Mouse (Mus musculus) B cell, adult (primary cell): ENCODE data around the gene C3. TPM values are rescaled to one million over a fixed set of nuclear protein-coding genes. Genes with fewer than 3 reads are reported as not detected.

Experiments
- total RNA-seq: library from RNA; stranded (reverse); gene quantifications from 4 replicates; pipeline ENCODE4 v1.2.4, GENCODE M21; 2023; ENCODE audit not compliant: inconsistent age

The C3 gene
- total RNA-seq, result 1.1 to 5.8 TPM (median 4.2 TPM) in 4 replicates

GRCm38 (mm10) chr17:57228014-57228413 is at the start of gene C3:
Gene C3, minus strand, starts transcription at chr17:57228136.

GRCm38 (mm10) chr17:57249186-57250181 is 21.5 kb upstream of the C3 start, which contains the start of gene Trip10:
Gene Trip10, plus strand, starts transcription at chr17:57249455.

GRCm38 (mm10) chr17:57248201-57248699 is 20.3 kb upstream of the C3 start, which contains the start of gene Gpr108:
Gene Gpr108, minus strand, starts transcription at chr17:57248446.

GRCm38 (mm10) chr17:57194041-57194507 is 33.9 kb downstream of the C3 start, which contains the start of gene Tnfsf14:
Gene Tnfsf14, minus strand, starts transcription at chr17:57194177.

Other genes with a start within 250 kb of the C3 start
- not detected in 4 replicates for gene Acer1, start 246.0 kb downstream of the C3 start, total RNA-seq
- gene Clpp, start 237.8 kb downstream of the C3 start, total RNA-seq, result 28.2 to 36.9 TPM (median 32.1 TPM) in 4 replicates
- 11.9 to 19.9 TPM (median 17.6 TPM) in 4 replicates for gene Alkbh7, start 230.8 kb downstream of the C3 start, total RNA-seq
- 1.7 to 2.1 TPM in 2 of 4 replicates, not detected in the others for gene Pspn, start 228.1 kb downstream of the C3 start, total RNA-seq
- 62.0 to 67.8 TPM (median 67.0 TPM) in 4 replicates for gene Gtf2f1, start 216.8 kb downstream of the C3 start, total RNA-seq
- gene Gm17949, start 216.7 kb downstream of the C3 start, total RNA-seq, result 0.48 TPM in 1 of 4 replicates, not detected in the others
- 135 to 137 TPM (median 137 TPM) in 4 replicates for gene Khsrp, start 196.6 kb downstream of the C3 start, total RNA-seq
- not detected in 4 replicates for gene Slc25a41, start 186.5 kb downstream of the C3 start, total RNA-seq
- 12.1 to 17.9 TPM (median 15.4 TPM) in 4 replicates for gene Crb3, start 169.0 kb downstream of the C3 start, total RNA-seq
- gene Slc25a23, start 168.3 kb downstream of the C3 start, total RNA-seq, result 15.2 to 25.1 TPM (median 18.8 TPM) in 4 replicates
- gene Dennd1c, start 149.6 kb downstream of the C3 start, total RNA-seq, result 148 to 162 TPM (median 151 TPM) in 4 replicates
- 0.22 to 0.36 TPM (median 0.24 TPM) in 3 of 4 replicates, not detected in the other for gene Tubb4a, start 140.4 kb downstream of the C3 start, total RNA-seq
- gene Tnfsf9, start 122.8 kb downstream of the C3 start, total RNA-seq, result 0.93 to 1.2 TPM in 2 of 4 replicates, not detected in the others
- not detected in 4 replicates for gene Cd70, start 78.4 kb downstream of the C3 start, total RNA-seq
- gene Tnfsf14, start 34.0 kb downstream of the C3 start, total RNA-seq, result 0.36 TPM in 1 of 4 replicates, not detected in the others
- 54.2 to 60.2 TPM (median 57.3 TPM) in 4 replicates for gene Gpr108, start 20.3 kb upstream of the C3 start, total RNA-seq
- gene Trip10, start 21.3 kb upstream of the C3 start, total RNA-seq, result 8.7 to 10.7 TPM (median 9.5 TPM) in 4 replicates
- gene Vav1, start 51.0 kb upstream of the C3 start, total RNA-seq, result 193 to 203 TPM (median 194 TPM) in 4 replicates
- 7.6 to 16.4 TPM (median 9.0 TPM) in 4 replicates for gene Adgre1, start 130.6 kb upstream of the C3 start, total RNA-seq